Mouse (Mus musculus) adrenal gland, postnatal 10 days (tissue): ENCODE data around the gene Dohh. TPM values are rescaled to one million over a fixed set of nuclear protein-coding genes. Genes with fewer than 3 reads are reported as not detected.

Experiments used
- DNase-seq: peaks from one replicate; pipeline ENCODE4 v3.0.0; 2021; ENCODE audit warnings: mixed read lengths
- total RNA-seq, 2 experiments: library from RNA; stranded (reverse); gene quantifications; 2 replicates each; pipeline ENCODE4 v1.2.3; 2021

Gene Dohh
- total RNA-seq, 2 experiments from 2014 or later: 52.8 to 54.2 TPM

GRCm38 (mm10) chr10:81384605-81384982, 366 bp downstream of the Dohh start:
- no peak for DNase-seq

- peak; percentile 52 for DNase-seq
These were observed 1.5 kb downstream of the Dohh start for GRCm38 (mm10) chr10:81385603-81386306.

GRCm38 (mm10) chr10:81387716-81388115, 3.5 kb downstream of the Dohh start:
- DNase-seq: peak; percentile 16

- no peak for DNase-seq
These were observed 4.4 kb downstream of the Dohh start, which contains the start of gene Gm48552 for GRCm38 (mm10) chr10:81388505-81389055. Gm48552 (plus strand) TSS chr10:81389005.

GRCm38 (mm10) chr10:81389373-81389772, 5.1 kb downstream of the Dohh start:
- peak; percentile 81 for DNase-seq

GRCm38 (mm10) chr10:81389801-81390677, 5.8 kb downstream of the Dohh start:
- DNase-seq: peak; percentile 84

- DNase-seq: peak; percentile 41
These were observed 6.4 kb downstream of the Dohh start for GRCm38 (mm10) chr10:81390678-81390965.

GRCm38 (mm10) chr10:81392270-81392669, 8.0 kb downstream of the Dohh start:
- DNase-seq: no peak

GRCm38 (mm10) chr10:81392781-81393185, 8.6 kb downstream of the Dohh start, which contains the start of gene Smim24:
Smim24 (plus strand) TSS chr10:81393051.
- no peak for DNase-seq

- DNase-seq: peak; percentile 47
These were observed 9.3 kb downstream of the Dohh start for GRCm38 (mm10) chr10:81393456-81394063.

- peak; percentile 76 for DNase-seq
These were observed 10.9 kb downstream of the Dohh start for GRCm38 (mm10) chr10:81395127-81395526.

GRCm38 (mm10) chr10:81395865-81396264, 11.6 kb downstream of the Dohh start:
- DNase-seq: no peak

- no peak for DNase-seq
These were observed 12.5 kb downstream of the Dohh start for GRCm38 (mm10) chr10:81396749-81397148.

- DNase-seq: no peak
These were observed 15.1 kb downstream of the Dohh start for GRCm38 (mm10) chr10:81399296-81399695.

GRCm38 (mm10) chr10:81399798-81400308, 15.6 kb downstream of the Dohh start:
- no peak for DNase-seq

- no peak for DNase-seq
These were observed 16.4 kb downstream of the Dohh start for GRCm38 (mm10) chr10:81400371-81401204.

- no peak for DNase-seq
These were observed 16.9 kb downstream of the Dohh start for GRCm38 (mm10) chr10:81401205-81401520.

GRCm38 (mm10) chr10:81401521-81402226, 17.4 kb downstream of the Dohh start:
- DNase-seq: peak; percentile 69

GRCm38 (mm10) chr10:81402227-81402765, 18.1 kb downstream of the Dohh start:
- DNase-seq: no peak

- DNase-seq: no peak
These were observed 19.3 kb downstream of the Dohh start for GRCm38 (mm10) chr10:81403511-81403910.

- no peak for DNase-seq
These were observed 19.9 kb downstream of the Dohh start for GRCm38 (mm10) chr10:81404082-81404481.
